Mouse (Mus musculus): ENCODE data around the gene Klhl10. TPM values are rescaled to one million over a fixed set of nuclear protein-coding genes. Genes with fewer than 3 reads are reported as not detected.

Klhl10 gene
- 0.40 and 0.77 TPM in 2 replicates for polyA plus RNA-seq (2011; ENCODE audit: insufficient read length, low read depth, missing spikeins)

GRCm38 (mm10) chr11:100441797-100442196 is at the start of gene Klhl10, which contains the start of gene Nt5c3b:
Gene Klhl10 (plus strand): TSS chr11:100441917.
Gene Nt5c3b (minus strand): TSS chr11:100441808.
- Histone ChIP-seq H3K4me1 (ENCODE audit: control insufficient read depth, insufficient read depth, low read length) (peaks cover 5% of the 10 kb centered on the region; the same call in 1 of the 2 replicates), H3K4me3 (ENCODE audit: insufficient read depth, low read length) (peak within 1 kb of the TSS; percentile 66), H3K27ac (ENCODE audit: insufficient read depth, low read length) (no peak within 1 kb of the TSS)
- TF ChIP-seq POLR2A (IDR thresholded peaks at IDR 0.05; ENCODE audit: low read depth, low read length) (no peak), CTCF (IDR thresholded peaks at IDR 0.05; ENCODE audit: borderline replicate concordance, insufficient read depth, low read length) (no peak)

GRCm38 (mm10) chr11:100392958-100393357 is 48.8 kb upstream of the Klhl10 start:
- TF ChIP-seq CTCF (IDR thresholded peaks at IDR 0.05; ENCODE audit: borderline replicate concordance, insufficient read depth, low read length): no peak
- no peak for TF ChIP-seq POLR2A (IDR thresholded peaks at IDR 0.05; ENCODE audit: low read depth, low read length)
- peaks cover 18% of the 10 kb centered on the region; the same call in 1 of the 2 replicates for H3K4me1 ChIP-seq (ENCODE audit: control insufficient read depth, insufficient read depth, low read length)
- H3K27ac ChIP-seq (ENCODE audit: insufficient read depth, low read length): no peak overlapping the region
- H3K4me3 ChIP-seq (ENCODE audit: insufficient read depth, low read length): no peak overlapping the region

GRCm38 (mm10) chr11:100393733-100394132 is 48.0 kb upstream of the Klhl10 start:
- Histone ChIP-seq H3K4me1 (ENCODE audit: control insufficient read depth, insufficient read depth, low read length) (peaks cover 13% of the 10 kb centered on the region; the same call in 1 of the 2 replicates), H3K27ac (ENCODE audit: insufficient read depth, low read length) (no peak overlapping the region), H3K4me3 (ENCODE audit: insufficient read depth, low read length) (no peak overlapping the region)
- TF ChIP-seq CTCF (IDR thresholded peaks at IDR 0.05; ENCODE audit: borderline replicate concordance, insufficient read depth, low read length) (no peak), POLR2A (IDR thresholded peaks at IDR 0.05; ENCODE audit: low read depth, low read length) (no peak)

GRCm38 (mm10) chr11:100394353-100395074 is 47.2 kb upstream of the Klhl10 start:
- TF ChIP-seq POLR2A (IDR thresholded peaks at IDR 0.05; ENCODE audit: low read depth, low read length): no peak
- TF ChIP-seq CTCF (IDR thresholded peaks at IDR 0.05; ENCODE audit: borderline replicate concordance, insufficient read depth, low read length): no peak
- Histone ChIP-seq H3K27ac (ENCODE audit: insufficient read depth, low read length) (no peak overlapping the region), H3K4me1 (ENCODE audit: control insufficient read depth, insufficient read depth, low read length) (peaks cover 13% of the 10 kb centered on the region; the same call in 1 of the 2 replicates), H3K4me3 (ENCODE audit: insufficient read depth, low read length) (no peak overlapping the region)

GRCm38 (mm10) chr11:100395200-100395599 is 46.5 kb upstream of the Klhl10 start:
- TF ChIP-seq CTCF (IDR thresholded peaks at IDR 0.05; ENCODE audit: borderline replicate concordance, insufficient read depth, low read length) (no peak), POLR2A (IDR thresholded peaks at IDR 0.05; ENCODE audit: low read depth, low read length) (no peak)
- H3K4me3 ChIP-seq (ENCODE audit: insufficient read depth, low read length): no peak overlapping the region
- H3K4me1 ChIP-seq (ENCODE audit: control insufficient read depth, insufficient read depth, low read length): peaks cover 9% of the 10 kb centered on the region; the same call in 1 of the 2 replicates
- peak overlapping the region; percentile 4; the same call in 1 of the 2 replicates for H3K27ac ChIP-seq (ENCODE audit: insufficient read depth, low read length)

- peaks cover 9% of the 10 kb centered on the region; the same call in 1 of the 2 replicates for H3K4me1 ChIP-seq (ENCODE audit: control insufficient read depth, insufficient read depth, low read length)
- peak overlapping the region; percentile 60 for H3K27ac ChIP-seq (ENCODE audit: insufficient read depth, low read length)
- TF ChIP-seq CTCF (IDR thresholded peaks at IDR 0.05; ENCODE audit: borderline replicate concordance, insufficient read depth, low read length) (no peak), POLR2A (IDR thresholded peaks at IDR 0.05; ENCODE audit: low read depth, low read length) (no peak)
Observed at GRCm38 (mm10) chr11:100395861-100396631, 45.7 kb upstream of the Klhl10 start.

GRCm38 (mm10) chr11:100396886-100397599 is 44.7 kb upstream of the Klhl10 start:
- Histone ChIP-seq H3K4me3 (ENCODE audit: insufficient read depth, low read length) (peak overlapping the region; percentile 89), H3K27ac (ENCODE audit: insufficient read depth, low read length) (peak overlapping the region; percentile 60)
- TF ChIP-seq CTCF (IDR thresholded peaks at IDR 0.05; ENCODE audit: borderline replicate concordance, insufficient read depth, low read length): no peak
- TF ChIP-seq POLR2A (IDR thresholded peaks at IDR 0.05; ENCODE audit: low read depth, low read length): no peak

More at GRCm38 (mm10) chr11:100395861-100396631, 45.7 kb upstream of the Klhl10 start:
- peak overlapping the region; percentile 89 for H3K4me3 ChIP-seq (ENCODE audit: insufficient read depth, low read length)

GRCm38 (mm10) chr11:100397600-100398389 is 43.9 kb upstream of the Klhl10 start, which contains the start of gene Jup:
Gene Jup (minus strand): TSS chr11:100397763.
- H3K4me1 ChIP-seq (ENCODE audit: control insufficient read depth, insufficient read depth, low read length): peaks cover 9% of the 10 kb centered on the region; the same call in 1 of the 2 replicates
- TF ChIP-seq POLR2A (IDR thresholded peaks at IDR 0.05; ENCODE audit: low read depth, low read length) (peak; percentile 97), CTCF (IDR thresholded peaks at IDR 0.05; ENCODE audit: borderline replicate concordance, insufficient read depth, low read length) (no peak)
- peak within 1 kb of the TSS; percentile 60 for H3K27ac ChIP-seq (ENCODE audit: insufficient read depth, low read length)
- peak within 1 kb of the TSS; percentile 89 for H3K4me3 ChIP-seq (ENCODE audit: insufficient read depth, low read length)

More at GRCm38 (mm10) chr11:100396886-100397599, 44.7 kb upstream of the Klhl10 start:
- H3K4me1 ChIP-seq (ENCODE audit: control insufficient read depth, insufficient read depth, low read length): peaks cover 9% of the 10 kb centered on the region; the same call in 1 of the 2 replicates

Data from embryonic fibroblast, embryonic 13.5 days (primary cell).